Mouse (Mus musculus) megakaryocyte, embryonic 14.5 days (primary cell): ENCODE results near the gene Usp47.

Source experiments
- FLI1 ChIP-seq: IDR thresholded peaks from 2 replicates; pipeline ENCODE4 v1.6.1; 2012; ENCODE audit warnings: low read length, inconsistent platforms, mixed read lengths
- GATA1 ChIP-seq: IDR thresholded peaks from 3 replicates; pipeline ENCODE4 v1.6.1; 2012; ENCODE audit warnings: mixed read lengths, low read length, inconsistent platforms, borderline replicate concordance

GRCm38 (mm10) chr7:112128810-112129209 lies 105.5 kb downstream of the Usp47 start:
- TF ChIP-seq GATA1: no peak
- no peak for TF ChIP-seq FLI1
